Mouse (Mus musculus) cerebellum, postnatal 25 days (tissue): Measurements from ENCODE around the gene Ndufs2.

Experiments
- DNase-seq, 2 experiments: peaks; one replicate each; pipeline ENCODE4 v3.0.0; 2021; ENCODE audit warnings: mixed read lengths in 2 of 2

The Ndufs2 gene

DNA sequence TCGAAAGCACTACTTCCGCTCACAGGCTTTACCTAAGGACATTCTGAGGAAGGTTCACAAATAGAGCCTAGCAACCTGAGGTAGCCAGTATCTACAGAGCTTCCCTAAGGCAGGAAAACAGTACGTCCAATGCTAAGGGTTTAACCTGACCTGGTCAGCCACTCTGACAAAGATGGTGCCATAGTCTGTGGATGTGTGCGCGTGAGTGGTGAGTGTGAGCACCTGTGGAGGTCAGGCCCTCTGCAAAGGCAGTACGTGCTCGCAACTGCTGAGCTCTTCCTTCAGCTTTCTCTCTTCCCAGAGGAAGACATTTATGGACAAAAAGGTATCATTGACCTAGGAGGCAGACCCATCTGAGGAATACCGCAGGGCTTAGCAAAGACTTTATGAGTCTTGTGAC is 27.2 kb upstream of the Ndufs2 start:
- no peak for DNase-seq

DNA sequence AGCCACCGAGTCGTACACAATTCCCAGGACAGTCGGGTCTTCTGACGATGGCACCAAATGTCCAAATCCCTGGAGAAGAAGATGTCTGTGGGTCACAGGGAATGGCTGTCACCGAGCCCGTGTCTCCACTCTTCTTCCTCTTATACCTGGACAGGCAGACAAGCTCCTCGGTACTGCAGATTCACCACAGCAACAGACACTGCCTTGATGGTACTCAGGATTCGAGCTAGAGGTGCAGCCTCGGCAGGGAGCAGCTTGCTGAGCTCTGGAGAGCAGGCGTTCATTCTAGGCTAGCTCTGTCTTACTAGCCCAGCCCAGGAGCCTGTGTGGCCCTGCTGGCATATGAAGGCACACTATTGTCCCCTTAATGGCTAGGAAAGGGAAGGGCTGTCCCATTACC is 26.5 kb upstream of the Ndufs2 start:
- DNase-seq: no peak

DNA sequence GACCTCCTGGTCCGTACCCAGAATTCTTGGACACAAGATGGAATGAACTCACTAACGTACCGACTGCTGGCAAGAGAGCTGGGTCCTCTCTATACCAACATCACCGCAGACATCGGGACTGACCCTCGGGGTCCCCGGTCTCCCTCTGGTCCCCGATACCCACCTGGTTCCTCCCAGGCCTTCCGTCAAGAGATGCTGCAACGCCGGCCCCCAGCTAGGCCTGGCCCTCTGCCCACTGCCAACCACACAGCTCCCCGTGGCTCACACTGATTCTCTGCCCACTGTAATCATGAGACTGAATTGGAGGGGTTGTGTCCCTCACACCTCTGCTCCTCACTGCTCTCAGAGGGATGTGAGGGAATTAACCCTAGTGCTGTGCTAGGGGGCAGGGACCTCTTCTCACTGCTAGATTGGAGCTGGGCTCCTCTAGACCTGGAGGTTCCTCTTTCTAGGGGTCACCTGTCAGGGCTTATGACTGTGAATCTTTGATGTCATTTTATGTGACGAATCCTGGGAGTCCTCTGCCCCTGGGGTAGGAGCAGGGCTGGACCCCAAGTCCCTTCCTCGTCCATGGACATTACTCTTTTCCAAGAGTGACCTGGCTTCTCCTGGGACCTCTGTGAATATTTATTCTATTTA is 25.0 kb upstream of the Ndufs2 start:
- no peak for DNase-seq

DNA sequence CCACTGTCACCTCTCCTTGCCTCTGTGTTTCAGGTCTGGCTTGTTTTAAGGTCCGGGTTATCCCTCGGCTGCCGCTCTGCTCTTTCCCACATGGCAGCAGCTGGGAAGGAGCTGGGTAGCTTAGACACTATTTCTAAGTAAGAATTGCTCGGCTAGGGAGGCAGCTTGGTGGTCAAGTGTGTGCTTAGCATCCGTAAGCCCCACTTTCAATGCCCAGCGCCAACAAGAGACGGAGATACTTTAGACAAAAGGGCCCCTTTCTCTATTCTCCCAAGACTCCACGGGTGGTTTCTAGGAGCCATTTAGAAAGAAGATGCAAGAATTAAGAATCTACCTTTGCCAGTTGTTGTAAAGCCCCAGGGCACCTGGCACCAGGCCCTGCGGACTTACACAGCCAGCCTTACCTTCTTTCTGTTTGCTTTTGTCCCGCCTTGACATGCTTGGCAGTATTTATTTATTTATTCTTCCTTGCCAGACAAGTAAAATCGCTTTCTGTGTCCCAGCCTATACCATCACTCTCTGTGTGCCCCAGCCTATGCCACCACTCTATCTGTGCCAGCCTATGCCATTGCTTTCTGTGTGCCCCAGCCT is 24.1 kb upstream of the Ndufs2 start:
- no peak for DNase-seq

DNA sequence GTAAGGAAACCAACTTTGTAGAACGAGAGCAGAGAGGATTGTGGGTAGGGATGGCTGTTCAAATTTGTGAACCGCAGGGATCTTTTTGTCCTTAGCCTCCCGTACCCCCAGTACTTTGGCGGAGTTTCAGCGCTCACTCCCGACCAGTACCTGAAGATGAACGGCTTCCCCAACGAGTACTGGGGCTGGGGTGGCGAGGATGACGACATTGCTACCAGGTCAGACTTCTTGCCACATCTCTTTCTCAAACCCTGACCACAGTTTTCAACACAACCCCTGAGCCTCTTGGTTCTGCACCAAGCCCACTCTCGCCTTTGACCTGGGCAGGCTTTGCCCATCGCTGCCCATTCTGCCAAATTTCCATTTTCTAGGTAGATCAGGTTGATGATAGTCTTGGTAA is 23.0 kb upstream of the Ndufs2 start:
- no peak for DNase-seq

DNA sequence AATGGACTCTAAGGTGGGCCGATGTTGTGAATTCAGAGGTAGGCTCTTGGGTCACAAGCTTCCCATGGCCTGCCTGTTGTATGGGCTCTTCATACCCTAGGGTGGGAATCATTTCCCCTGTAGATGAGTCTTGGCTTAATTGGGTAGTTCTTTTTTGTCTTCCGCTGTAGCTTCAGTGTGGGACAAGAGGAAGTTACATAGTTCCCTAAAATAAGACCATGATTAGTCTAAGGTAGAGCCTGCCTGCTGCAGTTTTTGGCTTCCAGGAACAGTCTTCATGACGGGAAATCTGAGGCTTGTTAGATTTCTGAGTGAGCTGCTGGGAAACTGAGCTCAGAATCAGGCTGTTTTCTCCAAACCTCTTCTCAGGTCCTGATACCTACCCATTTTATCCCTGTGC is 20.9 kb upstream of the Ndufs2 start:
- DNase-seq: no peak

DNA sequence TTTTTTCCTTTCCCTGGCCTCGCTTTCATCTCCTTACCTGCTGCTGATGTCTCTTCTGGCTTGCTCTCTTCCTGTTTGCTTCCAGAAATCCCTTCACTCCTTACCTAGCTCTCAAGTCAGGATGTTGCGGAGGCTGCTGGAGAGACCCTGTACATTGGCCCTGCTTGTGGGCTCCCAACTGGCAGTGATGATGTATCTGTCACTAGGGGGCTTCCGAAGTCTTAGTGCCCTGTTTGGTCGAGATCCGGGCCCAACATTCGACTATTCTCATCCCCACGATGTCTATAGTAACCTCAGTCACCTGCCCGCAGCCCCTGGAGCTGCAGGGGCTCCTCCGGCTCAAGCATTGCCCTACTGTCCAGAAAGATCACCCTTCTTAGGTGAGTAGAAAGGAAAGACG is 20.4 kb upstream of the Ndufs2 start:
- DNase-seq: no peak

DNA sequence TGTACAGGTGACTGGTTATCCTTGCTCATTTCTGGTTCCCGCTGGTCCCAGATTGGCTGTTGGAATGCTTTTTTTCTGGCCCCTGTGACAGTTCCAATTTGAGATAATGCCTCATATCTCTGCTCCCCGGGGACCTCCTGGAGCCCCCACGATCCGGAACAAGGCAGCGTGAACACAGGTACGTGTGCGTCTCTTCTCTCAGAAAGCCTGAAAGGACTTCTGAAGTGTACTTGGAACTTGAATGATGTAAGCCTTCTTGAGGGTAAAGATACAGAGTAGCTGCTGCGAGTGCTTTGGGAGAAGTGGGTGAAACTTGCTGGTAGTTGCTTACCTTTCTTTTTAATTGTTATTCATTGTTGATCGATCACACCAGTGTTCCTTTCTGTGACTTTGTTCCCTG is 20.0 kb upstream of the Ndufs2 start:
- DNase-seq: no peak

DNA sequence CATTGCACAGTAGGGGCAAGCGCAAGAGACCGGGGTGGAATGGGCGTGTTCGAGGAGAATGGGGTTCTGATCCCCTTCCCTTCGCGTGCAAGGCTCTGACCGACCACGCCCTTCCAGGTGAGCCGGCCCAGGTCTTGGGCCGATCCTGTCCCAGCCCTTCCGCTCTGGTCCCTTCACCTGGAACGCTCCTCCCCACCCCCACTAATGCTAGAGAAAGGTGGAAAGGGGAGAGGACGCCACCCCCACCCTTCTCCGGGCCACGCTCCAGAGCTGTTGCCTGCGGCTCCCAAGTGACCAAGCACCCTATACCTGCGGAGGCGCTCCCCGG is 19.3 kb upstream of the Ndufs2 start:
- DNase-seq: peak in 1 of 2 experiments; percentile 70

DNA sequence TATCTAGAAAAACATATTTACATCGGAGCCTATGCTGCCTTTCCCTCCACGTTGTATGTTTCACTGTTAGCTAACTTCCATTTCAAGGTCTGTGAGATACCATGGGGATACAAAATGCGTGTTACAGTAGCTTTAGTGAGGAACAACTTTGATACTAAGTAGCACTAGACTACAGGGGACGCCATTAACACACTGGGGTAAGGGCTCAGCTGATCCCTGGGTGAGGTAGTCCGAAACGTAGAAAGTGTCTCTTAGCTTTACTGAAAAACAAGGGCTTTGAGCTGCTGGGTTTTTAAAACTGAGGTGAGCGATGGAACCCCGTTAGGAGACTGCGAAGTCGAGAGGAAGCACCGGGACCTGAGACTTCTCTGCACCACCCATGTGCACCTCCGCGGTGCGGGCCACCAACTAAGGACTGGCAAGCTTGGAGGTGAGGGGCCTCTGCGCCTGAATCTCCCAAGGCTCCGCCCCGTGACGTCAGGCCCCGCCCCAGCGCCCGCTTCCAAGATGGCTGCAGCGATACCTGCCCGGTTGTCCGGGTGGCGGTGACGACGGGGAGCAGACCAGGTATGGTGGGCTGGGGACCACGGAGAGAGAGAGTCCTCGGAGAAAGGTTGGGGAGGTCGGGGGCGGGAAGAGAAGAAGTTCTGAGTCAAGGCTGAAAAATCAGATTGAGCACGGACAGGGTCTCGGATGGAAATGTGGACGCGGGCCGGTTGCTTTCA is 18.8 kb upstream of the Ndufs2 start, which contains the start of gene B4galt3:
TSS of gene B4galt3 (plus strand) at position 481 of the 725 bp plus-strand sequence.
- peak; percentile 99 for DNase-seq

DNA sequence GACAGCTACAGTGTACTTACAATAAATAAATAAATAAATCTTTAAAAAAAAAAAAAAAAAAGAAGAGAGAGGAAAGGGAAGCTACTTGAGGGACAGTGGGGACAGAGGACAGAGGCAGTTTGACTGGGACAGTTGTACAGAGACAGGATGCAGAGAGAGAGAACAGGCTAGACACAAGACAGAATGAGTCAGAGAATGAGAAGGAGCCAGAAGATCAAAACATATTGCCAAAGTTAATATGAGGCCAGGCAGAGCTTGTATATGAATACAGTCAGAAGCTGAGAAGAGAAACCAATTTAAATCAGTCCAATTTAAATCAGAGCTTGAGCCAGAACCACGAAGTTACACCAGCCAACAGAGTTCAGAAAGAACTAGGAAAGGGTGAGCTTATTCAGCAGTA is 17.2 kb upstream of the Ndufs2 start:
- DNase-seq: no peak

DNA sequence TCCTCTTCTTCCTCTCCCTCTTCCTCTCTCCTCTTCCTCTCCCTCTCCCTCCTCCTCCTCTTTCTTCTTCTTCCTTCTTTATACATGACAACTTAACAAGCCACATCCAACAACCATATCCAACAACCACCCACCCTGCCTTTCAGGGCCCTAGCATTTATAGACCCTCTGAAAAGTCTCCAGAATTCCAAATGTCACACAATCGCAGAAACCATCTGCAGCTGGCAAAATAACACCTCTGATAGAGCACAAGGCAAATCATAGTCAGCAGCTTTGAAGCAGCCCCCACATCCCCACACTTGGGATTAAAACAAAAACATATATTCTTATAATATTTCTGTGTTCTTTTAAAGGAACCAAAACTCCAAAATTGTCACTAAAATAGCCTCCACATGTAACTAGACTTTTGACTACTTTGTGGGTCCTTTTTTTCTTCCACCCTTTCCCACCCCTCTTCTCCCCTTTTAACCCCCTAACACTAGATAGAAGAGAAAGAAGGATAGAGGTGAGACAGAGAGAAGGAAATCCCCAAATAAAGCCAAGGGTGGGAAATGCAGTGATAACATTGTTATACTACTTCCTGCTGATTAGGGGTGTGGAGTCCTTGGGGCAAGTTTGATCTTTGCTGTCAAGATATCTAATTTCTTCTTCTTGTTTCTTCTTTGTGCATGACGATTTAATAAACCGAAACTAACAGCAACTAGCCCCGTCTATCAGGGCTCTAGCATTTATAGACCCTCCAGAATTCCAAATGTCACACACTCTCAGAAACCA is 15.0 kb upstream of the Ndufs2 start:
- no peak for DNase-seq

DNA sequence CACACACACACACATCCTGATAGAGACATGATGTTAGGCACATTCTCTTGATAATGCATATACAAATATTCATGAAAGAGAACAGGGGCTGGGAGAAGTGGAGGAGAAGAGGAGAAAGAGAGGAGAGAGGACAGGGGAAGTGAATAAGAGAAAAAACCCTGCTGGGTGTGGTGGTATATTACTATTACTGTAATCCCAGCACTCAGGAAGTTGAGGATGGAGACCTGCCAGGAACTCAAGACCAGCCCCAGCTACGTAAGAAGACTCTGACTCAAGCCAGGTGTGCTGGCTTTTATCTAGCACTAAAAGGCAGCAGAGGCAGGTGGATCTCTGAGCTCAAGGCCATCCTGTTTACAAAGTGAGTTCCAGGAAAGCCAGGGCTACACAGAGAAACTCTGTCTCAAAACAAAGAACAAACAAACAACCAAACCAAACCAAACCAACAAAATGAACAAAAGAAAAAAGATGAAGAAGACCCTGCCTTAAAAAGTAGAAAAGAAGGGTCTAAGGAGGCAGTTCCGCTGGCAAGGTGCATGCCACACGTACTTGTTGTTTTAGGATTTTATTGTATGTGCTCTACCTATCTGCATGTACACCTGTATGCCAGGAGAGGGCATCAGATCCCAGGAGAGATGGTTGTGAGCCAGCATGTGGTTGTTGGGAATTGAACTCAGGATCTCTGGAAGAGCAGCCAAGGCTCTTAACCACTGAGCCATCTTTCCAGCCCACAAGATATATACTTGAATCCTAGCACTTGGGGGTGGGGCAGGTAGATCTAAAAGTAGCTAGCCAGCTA is 12.7 kb upstream of the Ndufs2 start:
- no peak for DNase-seq

DNA sequence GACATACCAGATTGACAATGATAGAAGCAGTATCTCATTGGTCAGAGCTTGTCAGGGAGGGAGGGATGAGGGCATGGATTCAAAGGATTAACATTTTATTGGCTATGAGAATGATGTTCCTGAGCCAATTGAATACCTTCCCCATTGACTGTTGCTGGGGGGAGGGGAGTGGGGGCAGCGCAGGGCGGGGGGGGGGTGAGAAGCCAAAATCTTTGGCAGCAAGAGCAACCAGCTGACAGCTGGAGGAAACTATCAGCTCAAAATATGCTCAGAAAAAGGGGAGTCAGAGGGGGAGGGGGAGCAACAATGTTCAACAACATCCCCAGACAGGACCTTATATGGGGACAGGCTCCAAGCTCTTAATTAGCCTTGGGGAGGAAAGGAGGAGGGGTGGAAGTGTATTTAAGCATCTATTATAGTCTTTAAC is 12.0 kb upstream of the Ndufs2 start:
- no peak for DNase-seq

DNA sequence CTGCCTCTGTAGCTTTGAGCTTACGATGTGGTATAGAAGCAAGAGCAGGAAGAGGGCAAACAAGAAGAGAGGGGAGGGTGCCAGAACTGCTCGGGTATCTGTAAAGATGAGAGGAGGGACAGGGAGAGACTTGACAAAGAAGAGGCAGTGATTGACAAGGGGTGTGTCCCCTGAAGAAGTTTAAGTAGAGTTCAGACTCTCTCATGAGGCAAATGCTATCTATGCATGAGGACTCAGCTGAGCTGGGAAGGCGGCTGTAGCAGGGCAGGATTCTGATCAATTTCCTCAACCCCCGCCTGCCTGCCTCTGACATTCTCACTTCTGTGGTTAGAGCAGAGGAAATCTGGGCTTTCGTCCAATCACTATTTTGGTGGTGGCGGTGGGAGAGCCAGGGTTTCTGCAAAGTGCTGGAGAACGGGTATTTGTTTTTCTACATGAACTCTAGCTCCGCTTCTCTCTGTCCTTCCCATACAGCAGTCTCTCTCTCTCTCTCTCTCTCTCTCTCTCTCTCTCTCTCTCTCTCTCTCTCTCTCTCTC is 11.5 kb upstream of the Ndufs2 start:
- peak; percentile 55 to 61 for DNase-seq

DNA sequence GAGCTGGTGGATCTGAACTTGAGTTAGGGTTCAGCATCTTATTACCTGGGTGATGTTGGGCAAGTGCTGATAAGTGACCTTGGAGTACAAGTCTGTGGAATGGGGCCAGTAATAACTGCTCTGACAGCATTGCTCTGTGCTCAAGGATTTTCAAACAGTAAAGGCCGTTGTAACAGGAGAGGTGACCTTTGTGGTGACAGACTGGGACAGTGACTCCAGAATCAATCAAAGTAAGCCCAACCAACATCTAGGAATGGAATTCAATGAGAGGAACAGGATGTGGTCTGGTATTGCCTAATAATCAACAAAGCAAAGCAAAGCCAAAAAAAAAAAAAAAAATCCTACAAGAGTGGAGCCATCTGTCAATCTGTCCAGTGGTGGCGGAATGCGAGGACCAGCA is 9.1 kb upstream of the Ndufs2 start:
- DNase-seq: no peak

DNA sequence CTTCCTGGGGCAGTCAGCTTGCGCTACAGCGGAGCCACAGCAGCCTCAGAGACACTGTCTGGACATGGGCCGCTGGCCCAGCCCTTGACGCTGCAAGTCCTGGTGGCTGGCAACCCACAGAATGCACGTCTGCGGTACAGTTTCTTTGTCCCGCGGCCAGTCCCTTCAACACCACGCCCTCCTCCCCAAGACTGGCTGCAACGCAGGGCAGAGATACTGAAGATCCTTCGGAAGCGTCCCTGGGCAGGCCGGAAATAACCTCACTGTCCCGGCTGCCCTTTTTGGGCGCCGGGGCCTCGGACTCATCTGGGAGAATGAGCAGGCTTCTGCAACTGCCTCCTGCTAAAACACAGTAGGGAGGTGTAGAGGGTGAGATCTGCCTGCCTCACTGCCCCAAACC is 7.7 kb upstream of the Ndufs2 start:
- no peak for DNase-seq

DNA sequence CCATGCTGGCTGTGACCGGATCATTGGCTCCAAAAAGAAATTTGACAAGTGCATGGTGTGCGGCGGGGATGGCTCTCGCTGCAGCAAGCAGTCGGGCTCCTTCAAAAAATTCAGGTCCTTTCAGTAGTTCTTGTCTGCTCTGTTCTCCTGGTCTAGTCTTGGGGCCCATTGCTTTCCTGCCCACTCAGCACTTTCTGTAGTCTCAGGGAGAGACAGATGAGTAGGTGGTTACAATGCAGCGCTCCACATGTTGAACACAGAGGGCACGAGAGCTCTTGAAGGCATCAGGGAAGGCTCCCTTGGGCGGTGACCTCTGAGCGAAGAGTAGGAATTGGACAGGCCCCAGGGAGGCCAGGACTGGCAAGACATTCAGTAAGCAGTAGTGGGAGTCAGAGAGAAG is 6.6 kb upstream of the Ndufs2 start:
- DNase-seq: no peak

DNA sequence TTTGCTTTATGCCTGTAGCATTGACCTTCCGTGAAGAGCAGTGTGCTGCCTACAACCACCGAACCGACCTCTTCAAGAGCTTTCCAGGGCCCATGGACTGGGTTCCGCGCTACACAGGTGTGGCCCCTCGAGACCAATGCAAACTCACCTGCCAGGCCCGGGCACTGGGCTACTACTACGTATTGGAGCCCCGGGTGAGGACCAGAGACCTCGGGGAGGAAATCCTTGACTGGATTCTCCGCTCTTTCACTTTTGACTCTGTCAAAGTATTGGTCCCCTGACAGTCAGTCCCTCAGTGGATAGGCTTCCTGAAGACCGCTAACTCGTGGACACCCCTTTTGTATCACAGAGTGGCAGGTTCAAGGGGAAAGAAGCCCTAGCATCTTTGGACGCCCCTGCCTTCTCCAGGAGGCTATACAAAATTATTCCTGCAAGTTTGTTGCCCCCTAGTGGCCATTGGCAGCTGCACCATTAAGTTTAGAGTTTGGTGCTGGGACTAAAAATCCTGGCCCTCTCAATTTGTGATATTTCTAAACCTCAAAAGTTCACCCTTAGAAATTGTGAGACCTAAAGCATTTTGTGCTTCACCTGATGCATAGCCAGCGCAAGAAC is 5.9 kb upstream of the Ndufs2 start:
- peak; percentile 63 to 76 for DNase-seq

DNA sequence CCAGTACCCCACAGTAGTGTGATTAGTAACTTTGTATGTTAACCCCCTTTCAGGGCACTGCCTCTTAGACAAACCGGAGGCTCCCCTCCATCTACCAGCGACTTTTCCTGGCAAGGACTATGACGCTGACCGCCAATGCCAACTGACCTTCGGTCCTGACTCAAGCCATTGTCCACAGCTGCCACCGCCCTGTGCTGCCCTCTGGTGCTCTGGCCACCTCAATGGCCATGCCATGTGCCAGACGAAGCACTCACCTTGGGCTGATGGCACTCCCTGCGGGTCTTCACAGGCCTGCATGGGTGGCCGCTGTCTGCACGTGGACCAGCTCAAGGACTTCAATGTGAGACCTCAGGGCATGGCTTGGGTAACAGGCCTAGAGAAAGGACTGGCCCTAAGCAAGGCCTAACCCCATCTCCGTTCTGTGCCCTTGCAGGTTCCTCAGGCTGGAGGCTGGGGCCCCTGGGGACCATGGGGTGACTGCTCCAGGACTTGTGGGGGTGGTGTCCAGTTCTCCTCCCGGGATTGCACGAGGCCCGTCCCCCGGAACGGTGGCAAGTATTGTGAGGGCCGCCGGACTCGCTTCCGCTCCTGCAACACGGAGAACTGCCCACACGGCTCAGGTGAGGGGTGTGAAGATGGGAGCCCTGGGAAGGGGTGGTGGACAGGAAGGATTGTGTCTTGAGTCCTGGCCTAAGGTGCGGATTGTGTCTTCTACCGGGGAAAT is 5.1 kb upstream of the Ndufs2 start:
- no peak for DNase-seq

DNA sequence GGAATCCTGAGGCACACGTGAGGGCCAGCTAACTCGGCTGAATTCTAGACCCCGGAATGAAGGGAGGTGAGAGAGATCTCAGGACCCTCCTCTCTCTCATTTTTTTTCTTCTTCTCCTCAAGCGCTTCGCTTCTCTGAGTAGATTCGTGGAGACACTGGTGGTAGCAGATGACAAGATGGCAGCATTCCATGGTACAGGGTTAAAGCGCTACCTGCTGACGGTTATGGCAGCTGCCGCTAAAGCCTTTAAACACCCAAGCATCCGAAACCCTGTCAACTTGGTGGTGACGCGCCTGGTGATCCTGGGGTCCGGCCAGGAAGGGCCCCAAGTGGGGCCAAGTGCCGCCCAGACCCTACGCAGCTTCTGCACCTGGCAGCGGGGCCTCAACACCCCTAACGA is 1.2 kb upstream of the Ndufs2 start:
- DNase-seq: no peak
